Mouse (Mus musculus) lung, embryonic 15.5 days (tissue): ENCODE measurements around the gene Actrt3. TPM values are rescaled to one million over a fixed set of nuclear protein-coding genes. Genes with fewer than 3 reads are reported as not detected.

Source experiments
- ATAC-seq: fragments of 200-750 bp; cut with Nextera tagmentation; 2 replicates; pipeline ENCODE4 v1.8.0; 2017; ENCODE audit warnings: moderate number of reproducible peaks, borderline replicate concordance; ENCODE audit not compliant: low FRiP score, low TSS enrichment; ENCODE audit errors: extremely low read depth
- H3K27ac ChIP-seq: fragments of 300-500 bp; sonication (generic); 2 replicates; pipeline ENCODE4 v1.5.1; 2015; ENCODE audit warnings: moderate library complexity, mild to moderate bottlenecking, inconsistent platforms
- H3K27me3 ChIP-seq: fragments of 300-500 bp; sonication (generic); 2 replicates; pipeline ENCODE4 v1.6.1; 2015; ENCODE audit warnings: inconsistent platforms
- H3K36me3 ChIP-seq: fragments of 300-500 bp; sonication (generic); 2 replicates; pipeline ENCODE4 v1.6.1; 2015; ENCODE audit warnings: inconsistent platforms
- H3K4me1 ChIP-seq: fragments of 300-500 bp; sonication (generic); 2 replicates; pipeline ENCODE4 v1.6.1; 2015; ENCODE audit warnings: inconsistent platforms
- H3K4me2 ChIP-seq: fragments of 300-500 bp; sonication (generic); 2 replicates; pipeline ENCODE4 v1.6.1; 2015; ENCODE audit warnings: inconsistent platforms, mild to moderate bottlenecking, moderate library complexity
- H3K4me3 ChIP-seq: fragments of 300-500 bp; sonication (generic); 2 replicates; pipeline ENCODE4 v1.5.1; 2015; ENCODE audit warnings: mild to moderate bottlenecking, inconsistent platforms
- H3K9ac ChIP-seq: fragments of 300-500 bp; sonication (generic); 2 replicates; pipeline ENCODE4 v1.6.1; 2015; ENCODE audit warnings: inconsistent platforms
- H3K9me3 ChIP-seq: fragments of 300-500 bp; sonication (generic); 2 replicates; pipeline ENCODE4 v1.6.1; 2016; ENCODE audit warnings: inconsistent platforms
- WGBS: fragments of 180-500 bp; shearing (Covaris S2); methylation state at CpG from one replicate; pipeline ENCODE4 v1.1.7; 2015; 5-methylcytosine and 5-hydroxymethylcytosine counted together
- polyA plus RNA-seq: library from polyadenylated mRNA; unstranded; fragments of >200 nt; fragmentation: Nextera tagmentation; extraction: Ambion mirVana; gene quantifications from 2 replicates; pipeline ENCODE4 v1.2.1, GENCODE M21; 2015

Gene Actrt3
- polyA plus RNA-seq, 1 experiment from 2014 or later = not detected

DNA sequence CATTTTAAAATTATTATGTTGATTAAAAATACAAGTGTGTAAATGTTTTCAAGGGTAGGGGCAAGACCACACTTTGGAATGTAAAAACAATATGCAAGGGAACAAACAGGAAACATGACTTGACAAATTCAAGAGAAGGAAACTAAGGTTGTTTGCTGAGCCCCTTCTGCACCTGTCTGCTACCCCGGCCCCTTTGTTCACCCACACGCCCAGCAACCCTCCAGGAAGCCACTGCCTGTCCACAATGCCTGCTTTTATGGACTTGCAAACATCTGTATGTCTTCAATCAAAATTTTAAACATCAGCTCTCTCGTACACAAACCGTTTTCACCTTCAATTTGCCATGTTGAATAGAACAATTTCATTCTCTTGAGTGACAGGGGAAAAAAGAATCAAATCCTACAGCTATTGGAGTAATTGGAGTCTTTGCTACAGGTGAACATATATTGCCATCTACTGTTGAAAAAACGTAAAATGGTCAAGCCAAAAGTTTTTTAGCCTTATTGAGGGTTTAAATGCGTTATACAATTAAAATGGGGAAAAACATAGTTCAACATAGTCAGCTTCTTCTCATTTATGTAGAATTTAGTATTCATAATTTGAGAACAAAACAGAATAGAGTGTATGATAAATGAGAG is 38.9 kb downstream of the Actrt3 start:
- Histone ChIP-seq H3K9me3 (no peaks in the 10 kb centered on the region), H3K36me3 (no peaks in the 10 kb centered on the region), H3K4me2 (no peak overlapping the region), H3K27ac (no peak overlapping the region), H3K27me3 (no peaks in the 10 kb centered on the region), H3K4me1 (no peaks in the 10 kb centered on the region), H3K4me3 (no peak overlapping the region), H3K9ac (no peak overlapping the region)
- 43% methylated on average over 6 of the region's 6 CpGs for WGBS
- ATAC-seq = no peak

GRCm38 (mm10) chr3:30553741-30554140 is 46.0 kb downstream of the Actrt3 start:
- ATAC-seq = no peak
- H3K4me3 ChIP-seq = no peak overlapping the region
- WGBS = 64% methylated on average over 6 of the region's 6 CpGs
- H3K36me3 ChIP-seq = no peaks in the 10 kb centered on the region
- H3K27me3 ChIP-seq = no peaks in the 10 kb centered on the region
- H3K4me1 ChIP-seq = peaks cover 8% of the 10 kb centered on the region; the same call in 1 of the 2 replicates
- H3K9ac ChIP-seq = no peak overlapping the region
- H3K9me3 ChIP-seq = no peaks in the 10 kb centered on the region
- no peak overlapping the region for H3K4me2 ChIP-seq
- no peak overlapping the region for H3K27ac ChIP-seq

- 38% methylated on average over 2 of the region's 2 CpGs for WGBS
These were observed 49.5 kb downstream of the Actrt3 start for GRCm38 (mm10) chr3:30550218-30550617.

GRCm38 (mm10) chr3:30548928-30549327 is 50.8 kb downstream of the Actrt3 start:
- WGBS = 53% methylated on average over 7 of the region's 7 CpGs
- Histone ChIP-seq H3K9ac (no peak overlapping the region), H3K36me3 (no peaks in the 10 kb centered on the region), H3K27me3 (no peaks in the 10 kb centered on the region), H3K9me3 (no peaks in the 10 kb centered on the region), H3K4me2 (no peak overlapping the region), H3K27ac (no peak overlapping the region), H3K4me1 (peaks cover 32% of the 10 kb centered on the region), H3K4me3 (no peak overlapping the region)
- no peak for ATAC-seq

More at GRCm38 (mm10) chr3:30550218-30550617, 49.5 kb downstream of the Actrt3 start:
- Histone ChIP-seq H3K9ac (no peak overlapping the region), H3K27me3 (no peaks in the 10 kb centered on the region), H3K4me2 (no peak overlapping the region), H3K4me1 (peaks cover 25% of the 10 kb centered on the region), H3K9me3 (no peaks in the 10 kb centered on the region), H3K27ac (no peak overlapping the region), H3K4me3 (no peak overlapping the region), H3K36me3 (no peaks in the 10 kb centered on the region)
- ATAC-seq = no peak

DNA sequence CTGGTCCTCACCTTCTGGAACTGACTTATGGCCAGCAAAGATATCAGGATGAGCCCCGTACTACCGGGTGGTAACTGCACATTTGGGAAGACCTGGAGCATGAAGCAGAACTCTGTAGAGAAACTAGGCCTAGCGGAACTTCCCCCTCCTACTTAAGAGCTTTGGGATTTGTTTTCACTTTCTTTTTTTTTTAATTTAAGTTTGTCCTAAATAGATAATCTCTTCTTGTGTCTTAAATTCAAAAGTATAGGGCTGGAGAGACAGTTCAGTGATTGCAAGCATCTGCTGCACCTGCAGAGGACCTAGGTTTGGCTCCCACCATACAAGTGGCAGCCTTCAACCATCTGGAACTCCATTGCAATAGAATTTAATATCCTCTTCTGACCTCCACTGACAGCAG is 51.8 kb downstream of the Actrt3 start, which contains the start of gene Mecom:
TSS of gene Mecom (minus strand) at position 101 of the 400 bp plus-strand sequence.
- peak within 1 kb of the TSS; percentile 50 for H3K4me2 ChIP-seq
- H3K9ac ChIP-seq = no peak within 1 kb of the TSS
- peaks cover 32% of the 10 kb centered on the region for H3K4me1 ChIP-seq

More for the DNA sequence above, 51.8 kb downstream of the Actrt3 start, which contains the start of gene Mecom:
- WGBS = 91% methylated on average over 3 of the region's 3 CpGs
- Histone ChIP-seq H3K36me3 (no peaks in the 10 kb centered on the region), H3K4me3 (peak within 1 kb of the TSS; percentile 11; the same call in 1 of the 2 replicates), H3K27ac (peak within 1 kb of the TSS; percentile 77), H3K27me3 (no peaks in the 10 kb centered on the region), H3K9me3 (no peaks in the 10 kb centered on the region)
- ATAC-seq = no peak

Other genes starting within 250 kb of the Actrt3 start
- gene Mecom, start 51.9 kb downstream of the Actrt3 start, polyA plus RNA-seq = 65.4 and 68.8 TPM in 2 replicates
- 28.1 and 31.7 TPM in 2 replicates for gene Mynn, start 2.1 kb upstream of the Actrt3 start, polyA plus RNA-seq
- not detected in 2 replicates for gene Lrriq4, start 44.6 kb upstream of the Actrt3 start, polyA plus RNA-seq
- gene Lrrc34, start 47.9 kb upstream of the Actrt3 start, polyA plus RNA-seq = 2.9 and 3.1 TPM in 2 replicates
- gene Lrrc31, start 99.9 kb upstream of the Actrt3 start, polyA plus RNA-seq = 0.09 and 0.18 TPM in 2 replicates
- gene Samd7, start 146.4 kb upstream of the Actrt3 start, polyA plus RNA-seq = not detected in 2 replicates
- 72.1 and 74.5 TPM in 2 replicates for gene Sec62, start 192.9 kb upstream of the Actrt3 start, polyA plus RNA-seq